Mouse (Mus musculus) left cerebral cortex, adult 8-10 months (tissue): Measurements from ENCODE around the gene Cox7a2l. TPM values are rescaled to one million over a fixed set of nuclear protein-coding genes. Genes with fewer than 3 reads are reported as not detected.

Source experiments
- DNase-seq, 2 experiments: peaks; one replicate each; pipeline ENCODE4 v3.0.0; 2022; ENCODE audit warnings: low spot score in 2 of 2
- total RNA-seq, 4 experiments: library from RNA; stranded (reverse); gene quantifications; 2 replicates each; pipeline ENCODE4 v1.2.4; 2022

Cox7a2l gene
- 100 to 1,000 TPM; 186 to 197 (median 193) TPM for total RNA-seq

DNA sequence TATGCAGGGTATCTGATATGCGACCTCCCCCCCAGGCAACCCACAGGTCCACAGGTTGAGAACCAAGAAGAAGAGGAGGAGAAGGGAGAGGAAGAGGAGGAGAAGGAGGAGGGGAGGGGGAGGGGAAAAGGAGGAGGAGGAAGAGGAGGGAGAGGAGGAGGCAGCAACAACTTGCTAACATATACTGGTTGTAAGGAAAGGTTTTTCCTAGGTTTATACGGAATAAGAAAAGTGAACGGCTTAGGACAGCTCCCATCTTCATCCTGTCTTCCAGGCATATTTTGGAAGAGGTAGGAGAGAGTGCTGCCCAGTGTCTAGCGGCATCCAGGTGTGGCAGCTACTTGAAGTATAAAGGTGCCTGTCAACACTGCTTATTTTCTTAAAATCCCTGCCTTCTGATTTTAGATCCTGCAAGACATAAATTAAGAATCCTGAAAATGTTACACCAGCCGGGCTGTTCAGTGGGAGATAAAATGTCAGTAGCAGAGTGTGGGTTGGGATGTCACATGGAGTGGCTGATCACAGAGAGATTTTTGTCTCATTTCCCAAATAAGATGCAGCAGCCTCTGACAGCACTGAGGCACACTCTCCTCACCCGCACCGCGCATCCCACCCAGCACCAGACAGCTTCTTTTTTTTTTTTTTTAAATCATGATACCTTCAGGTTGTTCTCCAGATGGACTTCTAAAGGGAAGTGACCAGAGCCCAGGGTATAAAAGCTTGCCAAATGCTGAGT, at the start of gene Cox7a2l:
Gene Cox7a2l, minus strand, starts transcription at position 51 of the 736 bp plus-strand sequence.
- peak; percentile 22 to 82 for DNase-seq

- no peak for DNase-seq
Observed at GRCm38 (mm10) chr17:83565506-83565905, 48.4 kb upstream of the Cox7a2l start.

GRCm38 (mm10) chr17:83564119-83564820, 47.1 kb upstream of the Cox7a2l start:
- DNase-seq = no peak

GRCm38 (mm10) chr17:83563703-83564111, 46.6 kb upstream of the Cox7a2l start:
- peak in 1 of 2 experiments; percentile 28 for DNase-seq

GRCm38 (mm10) chr17:83562153-83563010, 45.3 kb upstream of the Cox7a2l start:
- no peak for DNase-seq

DNA sequence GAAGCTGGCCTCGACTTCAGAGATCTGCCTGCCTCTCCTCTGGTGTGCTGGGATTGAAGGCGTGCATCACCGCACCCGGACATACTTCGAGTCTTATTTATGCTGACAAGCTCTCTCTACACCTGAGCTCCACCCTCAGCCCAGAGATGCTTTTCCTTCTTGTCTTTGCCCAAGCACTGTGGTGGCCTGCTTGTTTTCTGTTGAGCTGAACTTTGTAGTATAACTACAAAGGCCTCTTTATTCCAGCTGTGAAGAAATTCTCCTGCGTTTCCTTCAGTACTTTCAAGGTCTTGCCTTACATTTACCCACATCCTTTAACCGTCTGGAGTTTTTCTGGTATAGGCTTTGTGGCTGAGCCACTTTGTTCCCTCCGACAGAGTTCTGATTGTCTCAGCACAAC, 42.0 kb upstream of the Cox7a2l start:
- DNase-seq = no peak

DNA sequence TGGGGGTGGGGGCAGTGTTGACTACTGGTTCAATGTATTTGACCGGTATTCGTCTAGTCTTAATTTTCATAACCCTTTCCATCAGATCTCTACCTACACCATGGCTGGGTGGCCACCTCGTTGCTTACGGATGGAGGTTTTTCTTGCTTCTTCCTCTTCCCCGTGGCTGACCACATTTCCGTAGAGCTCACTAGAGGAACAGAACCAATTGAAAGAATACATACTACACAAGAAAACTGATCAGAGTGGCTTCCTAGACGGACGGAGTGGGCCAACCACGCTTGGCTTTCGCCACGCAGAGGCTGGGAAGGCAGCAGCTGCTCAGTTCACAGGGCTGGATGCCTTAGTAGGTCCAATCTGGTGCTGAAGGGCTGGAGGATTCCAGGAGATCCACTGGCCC, 38.7 kb upstream of the Cox7a2l start:
- DNase-seq = no peak

- no peak for DNase-seq
Observed at GRCm38 (mm10) chr17:83554997-83555396, 37.9 kb upstream of the Cox7a2l start.

DNA sequence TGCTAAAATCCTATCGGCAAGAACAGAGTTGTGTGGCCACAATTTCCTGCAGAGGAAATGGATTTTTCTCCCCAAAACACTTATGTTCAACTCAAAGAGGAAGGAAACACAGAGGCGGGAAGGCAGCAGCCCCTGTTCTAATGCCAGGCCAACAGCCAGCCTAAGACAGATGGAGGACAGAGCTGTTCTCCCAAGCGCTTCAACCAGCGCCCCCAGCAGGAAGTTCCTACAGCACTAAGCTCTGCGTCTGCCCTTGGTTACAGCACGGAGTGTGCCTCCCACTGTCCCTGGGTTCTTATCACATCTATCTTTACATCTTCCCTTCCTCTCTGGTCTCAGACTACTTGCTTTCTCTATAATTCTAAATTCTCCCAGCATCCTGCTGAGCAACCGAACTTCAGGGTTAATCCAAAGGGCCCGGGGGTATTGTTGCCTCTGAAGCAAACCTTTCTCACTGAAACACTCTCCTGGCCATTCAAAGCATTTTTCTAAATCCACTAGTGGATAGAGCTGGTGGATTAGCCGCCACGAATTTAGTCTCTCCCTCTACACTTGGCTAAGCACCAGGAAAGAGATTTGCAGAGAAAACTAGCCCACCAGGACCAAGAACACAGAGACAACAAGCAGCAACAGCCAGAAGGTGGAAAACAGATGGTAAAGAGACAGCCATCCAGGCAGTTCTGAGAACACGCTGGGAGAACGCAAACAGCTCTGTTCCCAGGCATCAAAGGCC, 31.5 kb upstream of the Cox7a2l start:
- no peak for DNase-seq

GRCm38 (mm10) chr17:83547145-83547544, 30.0 kb upstream of the Cox7a2l start:
- no peak for DNase-seq

GRCm38 (mm10) chr17:83545756-83546742, 28.9 kb upstream of the Cox7a2l start:
- no peak for DNase-seq

DNA sequence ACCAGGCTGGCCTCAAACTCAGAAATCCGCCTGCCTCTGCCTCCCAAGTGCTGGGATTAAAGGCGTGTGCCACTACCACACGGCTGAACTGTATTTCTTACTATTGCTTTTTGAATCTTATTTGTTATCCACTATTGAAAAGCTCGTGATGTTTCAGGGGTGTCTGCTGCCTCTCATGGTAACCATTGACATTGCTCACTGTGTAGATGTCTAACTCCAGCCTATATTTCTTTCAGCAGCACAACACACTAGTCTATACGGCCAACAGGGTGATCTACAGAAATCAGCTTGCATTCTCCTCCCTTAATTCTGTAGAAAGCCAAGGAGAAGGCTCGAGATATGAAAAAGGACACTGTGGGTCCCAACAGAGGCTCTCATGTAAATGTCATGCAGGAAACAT, 28.1 kb upstream of the Cox7a2l start:
- DNase-seq = no peak

DNA sequence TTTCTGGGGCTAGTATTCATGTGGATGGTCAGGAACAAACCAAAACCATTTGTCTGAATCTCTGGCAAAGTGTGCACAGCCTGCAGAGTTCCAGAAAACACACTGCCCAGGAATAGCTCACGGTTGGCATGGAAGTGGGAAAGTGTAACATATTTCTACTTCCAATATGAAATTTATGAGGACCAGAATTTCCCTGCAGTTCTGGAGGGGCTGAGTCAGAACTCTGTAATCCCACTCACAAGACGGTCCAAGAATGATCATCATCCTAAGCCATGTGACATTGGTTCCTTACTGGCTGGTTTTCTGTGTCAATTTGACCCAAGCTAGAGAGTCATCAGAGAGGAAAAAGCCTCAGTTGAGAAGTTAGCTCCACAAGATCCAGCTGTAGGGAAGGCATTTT, 25.3 kb upstream of the Cox7a2l start:
- no peak for DNase-seq

- DNase-seq = no peak
Observed at GRCm38 (mm10) chr17:83539262-83540037, 22.3 kb upstream of the Cox7a2l start.

DNA sequence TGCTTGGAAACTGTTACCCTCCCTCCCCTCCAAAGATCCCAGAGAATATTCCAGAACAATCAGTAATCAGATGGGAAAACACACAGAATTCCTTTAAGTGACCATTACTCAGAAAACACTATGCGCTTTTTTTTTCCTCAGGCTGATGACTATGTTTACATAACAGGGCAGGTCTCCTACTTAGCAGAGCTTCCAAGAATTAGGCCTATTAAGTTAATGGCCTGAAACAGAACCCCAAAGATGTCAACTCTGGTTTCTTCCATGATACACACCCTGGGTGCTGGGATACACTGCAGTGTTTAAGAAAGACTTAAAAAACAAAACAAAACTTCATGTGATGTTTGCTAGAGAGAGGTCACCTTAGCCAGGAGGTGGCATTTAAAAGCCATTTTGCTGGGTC, 21.6 kb upstream of the Cox7a2l start:
- DNase-seq = no peak

GRCm38 (mm10) chr17:83538141-83538540, 21.0 kb upstream of the Cox7a2l start:
- DNase-seq = no peak

DNA sequence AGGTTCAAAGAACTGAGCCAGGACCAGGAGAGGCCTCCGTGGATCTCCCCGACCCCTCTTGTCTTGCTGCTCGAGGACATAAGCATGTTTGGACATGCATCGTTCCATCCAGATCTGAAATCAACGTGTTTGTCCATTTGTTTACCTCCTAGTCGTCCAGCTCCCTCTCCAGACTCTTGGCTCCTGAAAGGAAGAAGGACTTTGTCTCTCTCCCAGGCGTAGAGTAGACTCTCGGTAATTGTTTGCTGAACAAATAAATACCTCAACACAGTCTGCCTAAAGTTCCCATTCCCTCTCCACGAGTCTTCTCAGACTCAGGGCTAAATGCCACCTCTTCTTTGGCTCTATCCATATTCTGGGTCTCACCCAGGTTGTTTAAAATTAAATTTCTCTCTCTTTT, 16.0 kb upstream of the Cox7a2l start:
- DNase-seq = no peak

DNA sequence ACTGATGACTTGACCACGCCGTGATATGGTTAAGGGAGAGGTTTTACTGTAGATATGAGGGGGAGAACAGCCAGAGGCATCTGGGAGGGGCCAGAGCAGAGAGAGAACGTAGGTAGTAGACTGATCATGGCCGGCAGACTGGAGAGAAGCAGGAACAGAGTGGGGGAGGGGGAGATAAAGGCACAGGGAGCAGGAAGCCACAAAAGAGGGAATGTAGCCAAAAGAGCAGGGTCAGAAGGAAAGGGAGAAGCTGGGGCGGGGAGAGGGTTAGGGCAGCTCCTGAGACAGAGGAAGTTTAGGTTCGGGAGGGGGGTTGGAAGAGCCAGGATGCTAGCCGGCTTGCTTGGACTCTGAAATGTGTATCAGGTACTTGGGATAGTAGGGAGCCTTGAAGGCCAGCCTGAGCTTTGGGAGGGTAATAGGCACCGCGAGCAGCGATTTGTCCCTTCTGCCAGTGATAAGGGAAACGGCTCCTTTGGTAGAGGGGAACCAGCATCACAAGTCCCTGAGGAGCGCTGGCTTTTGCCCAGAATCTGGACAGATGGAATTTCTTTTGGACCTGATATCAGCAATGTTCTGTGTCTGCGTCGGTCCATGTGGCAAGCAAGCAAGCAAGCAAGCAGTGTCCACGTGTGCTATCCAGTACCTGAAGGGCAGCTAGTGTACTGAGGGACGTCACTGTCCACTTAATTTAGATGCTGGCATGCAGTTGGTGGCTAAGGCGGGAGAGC, 10.7 kb upstream of the Cox7a2l start:
- DNase-seq = no peak
